In the genomic region with DNA sequence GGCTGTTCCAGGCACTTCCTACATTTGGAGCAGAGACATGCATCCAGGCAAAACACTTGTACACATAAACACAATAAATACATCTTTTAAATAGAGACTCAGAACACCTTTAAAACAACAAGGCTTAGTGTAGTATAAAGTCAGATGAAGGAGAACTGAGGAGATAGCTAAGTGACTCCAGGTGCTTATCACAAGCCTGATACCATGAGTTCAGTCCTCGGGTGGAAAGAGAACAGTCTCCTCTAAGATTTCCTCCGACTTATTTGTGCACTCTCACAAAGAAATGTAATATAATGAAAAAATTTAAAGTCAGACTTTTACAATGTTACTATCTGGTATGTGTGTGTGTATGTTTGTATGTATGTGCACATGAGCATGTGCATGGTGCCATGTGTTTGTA, we compare ENCODE assay signal across 30 mouse cellular contexts. TPM values are rescaled to one million over a fixed set of nuclear protein-coding genes. Genes with fewer than 3 reads are reported as not detected.
DNase-seq lines count a peak whose midpoint lies in the region; ATAC-seq and TF ChIP-seq lines count a peak whose summit lies in the region.
"Had no signal": no experiment of that assay in that cellular context is flagged by ENCODE, and none has a peak within 500 bp of the region (broad histone marks: within the 10 kb centered on the region; RNA-seq: fewer than 3 reads in every experiment).

No protein-coding gene starts in this region.

- no peak for TF ChIP-seq CTCF in MEL (IDR thresholded peaks at IDR 0.05 in 2 of 3, conservative IDR thresholded peaks at IDR 0.05 in 1 of 3; ENCODE audit: control insufficient read depth in 1 of 3, insufficient read depth in 1 of 3, low read depth in 2 of 3, low read length in 3 of 3, poor library complexity in 1 of 3, severe bottlenecking in 1 of 3)

- TF ChIP-seq POLR2A in MEL (IDR thresholded peaks at IDR 0.05; ENCODE audit: control insufficient read depth in 1 of 2, insufficient read depth in 1 of 2, low read depth in 1 of 2, low read length in 2 of 2, poor library complexity in 1 of 2), result no peak

- peak; percentile 57 for DNase-seq in MEL (ENCODE audit: low read depth, low spot score)
- DNase-seq in left cerebral cortex, adult 9 months (ENCODE audit: low spot score in 2 of 2), result no peak
- no peak for DNase-seq in embryo, embryonic 10 days (ENCODE audit: low spot score)
- DNase-seq in embryo, embryonic 11 days, result no peak
- DNase-seq: adrenal gland, adult 8-10 months; adrenal gland, postnatal 25 days; cerebellum, adult 11-12 months; cerebellum, adult 8-10 months; cerebellum, postnatal 10 days; cerebellum, postnatal 36 days; gastrocnemius, postnatal 10 days; gastrocnemius, postnatal 36 days; heart, adult 2 months; heart, postnatal 14 days; heart, postnatal 4 days had no signal

- H3K4me1 ChIP-seq in MEL (ENCODE audit: control insufficient read depth in 1 of 2, insufficient read depth in 2 of 2, low read length in 2 of 2), result peaks cover 23 to 58% of the 10 kb centered on the region in 2 experiments
- H3K4me1 ChIP-seq in liver, embryonic 15.5 days (replicated peaks), result peaks cover 74% of the 10 kb centered on the region
- H3K4me1 ChIP-seq: embryonic facial prominence, embryonic 12.5 days; embryonic facial prominence, embryonic 15.5 days; heart, embryonic 10.5 days had no signal

- H3K9ac ChIP-seq in MEL (ENCODE audit: control insufficient read depth, low read depth, low read length, poor library complexity, severe bottlenecking), result no peak overlapping the region
- H3K9ac ChIP-seq in liver, embryonic 15.5 days, result no peak overlapping the region
- H3K9ac ChIP-seq: embryonic facial prominence, embryonic 12.5 days; embryonic facial prominence, embryonic 15.5 days; forebrain, embryonic 13.5 days; heart, embryonic 13.5 days; hindbrain, embryonic 14.5 days had no signal

- no peak overlapping the region for H3K4me3 ChIP-seq in MEL (ENCODE audit: control insufficient read depth in 1 of 2, insufficient read depth in 1 of 2, low read depth in 2 of 2, low read length in 2 of 2)
- no peak overlapping the region for H3K4me3 ChIP-seq in liver, embryonic 15.5 days (replicated peaks)
- H3K4me3 ChIP-seq: embryonic facial prominence, embryonic 12.5 days; embryonic facial prominence, embryonic 15.5 days; erythroblast, embryonic 14.5 days; forebrain, embryonic 10.5 days; forebrain, embryonic 13.5 days; heart, adult 2 months; heart, embryonic 10.5 days; heart, embryonic 13.5 days had no signal

- H3K79me2 ChIP-seq in MEL (ENCODE audit: control insufficient read depth, insufficient read depth, low read length, poor library complexity), result peaks cover 2% of the 10 kb centered on the region; the same call in 1 of the 2 replicates

- H3K27ac ChIP-seq in MEL (ENCODE audit: control insufficient read depth, low read depth, low read length), result no peak overlapping the region
- H3K27ac ChIP-seq in liver, embryonic 15.5 days (replicated peaks), result peak overlapping the region; percentile 41; the same call in 1 of the 2 replicates
- H3K27ac ChIP-seq: embryonic facial prominence, embryonic 12.5 days; embryonic facial prominence, embryonic 15.5 days; forebrain, embryonic 10.5 days; forebrain, embryonic 13.5 days; heart, adult 2 months; heart, embryonic 10.5 days; heart, embryonic 13.5 days; hindbrain, embryonic 14.5 days; hindbrain, postnatal 0 days had no signal

- H3K27me3 ChIP-seq in MEL (ENCODE audit: control insufficient read depth in 1 of 2, insufficient read depth in 2 of 2, low read length in 2 of 2), result no peaks in the 10 kb centered on the region
- H3K27me3 ChIP-seq in liver, embryonic 15.5 days, result no peaks in the 10 kb centered on the region
- H3K27me3 ChIP-seq: embryonic facial prominence, embryonic 12.5 days; embryonic facial prominence, embryonic 15.5 days; forebrain, embryonic 13.5 days; heart, embryonic 13.5 days had no signal

- peak; percentile 67 for ATAC-seq in erythroblast, adult 5-6 weeks (replicated peaks; ENCODE audit: low FRiP score, poor library complexity, severe bottlenecking)
- ATAC-seq in liver, embryonic 15.5 days (ENCODE audit: insufficient read depth), result no peak
- ATAC-seq in megakaryocyte progenitor cell, adult 5-6 weeks (replicated peaks; ENCODE audit: poor library complexity), result peak; percentile 58
- ATAC-seq: activated CD4-positive, CD25-positive, alpha-beta regulatory T cell, adult 4 months; CD4-positive, CD25-positive, alpha-beta regulatory T cell, adult 4 months; forebrain, embryonic 13.5 days; forebrain, embryonic 16.5 days; hindbrain, postnatal 0 days had no signal

- TF ChIP-seq EP300 in MEL (IDR thresholded peaks at IDR 0.05; ENCODE audit: low read depth in 1 of 2, low read length in 2 of 2), result peak; percentile 72 to 76

- peaks cover 0 to 51% of the 10 kb centered on the region in 2 experiments; a peak in 2 of 4 replicates for H3K36me3 ChIP-seq in MEL (ENCODE audit: control insufficient read depth in 1 of 2, insufficient read depth in 2 of 2, low read length in 2 of 2)
- no peaks in the 10 kb centered on the region for H3K36me3 ChIP-seq in liver, embryonic 15.5 days (replicated peaks)
- H3K36me3 ChIP-seq: embryonic facial prominence, embryonic 12.5 days; embryonic facial prominence, embryonic 15.5 days; forebrain, embryonic 10.5 days; heart, embryonic 10.5 days had no signal

- no peak overlapping the region for H3K4me2 ChIP-seq in liver, embryonic 15.5 days
- H3K4me2 ChIP-seq: embryonic facial prominence, embryonic 12.5 days; embryonic facial prominence, embryonic 15.5 days; forebrain, embryonic 13.5 days; heart, embryonic 13.5 days; hindbrain, embryonic 14.5 days had no signal

- TF ChIP-seq RAD21 in MEL (IDR thresholded peaks at IDR 0.05; ENCODE audit: low read depth, low read length), result no peak

- no peaks in the 10 kb centered on the region for H3K9me3 ChIP-seq in MEL (replicated peaks; ENCODE audit: insufficient read depth, low read length)
- H3K9me3 ChIP-seq in liver, embryonic 15.5 days (replicated peaks), result no peaks in the 10 kb centered on the region
- H3K9me3 ChIP-seq: embryonic facial prominence, embryonic 12.5 days; embryonic facial prominence, embryonic 15.5 days; forebrain, embryonic 10.5 days; forebrain, embryonic 13.5 days; heart, embryonic 10.5 days; heart, embryonic 13.5 days had no signal

- 27% methylated on average over 2 of the region's 2 CpGs for WGBS in liver, embryonic 15.5 days (ENCODE audit: insufficient replicate concordance)

TF ChIP-seq in MEL, 35 proteins besides CTCF, POLR2A, EP300 and RAD21 (continues in another document):
- no peak for TF ChIP-seq ZC3H11A (IDR thresholded peaks at IDR 0.05; ENCODE audit: low read depth, low read length)
- TF ChIP-seq MYB (IDR thresholded peaks at IDR 0.05; ENCODE audit: low read depth, low read length), result no peak
- TF ChIP-seq TAL1 (IDR thresholded peaks at IDR 0.05; ENCODE audit: low read length), result peak; percentile 65
- no peak for TF ChIP-seq JUND (IDR thresholded peaks at IDR 0.05; ENCODE audit: low read depth, low read length)
- TF ChIP-seq TCF12 (IDR thresholded peaks at IDR 0.05; ENCODE audit: low read depth, low read length), result peak; percentile 77
- TF ChIP-seq ELF1 (IDR thresholded peaks at IDR 0.05; ENCODE audit: low read depth, low read length), result no peak
- no peak for TF ChIP-seq POLR2AphosphoS2 (IDR thresholded peaks at IDR 0.05; ENCODE audit: low read length)
- no peak for TF ChIP-seq UBTF (IDR thresholded peaks at IDR 0.05; ENCODE audit: borderline replicate concordance, insufficient read depth, low read depth, low read length)
- no peak for TF ChIP-seq USF1 (IDR thresholded peaks at IDR 0.05; ENCODE audit: low read depth, low read length)
- peak; percentile 83 for TF ChIP-seq GATA1 (IDR thresholded peaks at IDR 0.05; ENCODE audit: low read depth, low read length)
- TF ChIP-seq CHD1 (IDR thresholded peaks at IDR 0.05; ENCODE audit: low read depth, low read length), result no peak
- TF ChIP-seq MAX (IDR thresholded peaks at IDR 0.05; ENCODE audit: low read length), result peak; percentile 34; the same call in 1 of the 2 replicates
- TF ChIP-seq POLR2AphosphoS5 (IDR thresholded peaks at IDR 0.05; ENCODE audit: borderline replicate concordance, low read depth, low read length), result no peak
- TF ChIP-seq ETS1 (IDR thresholded peaks at IDR 0.05; ENCODE audit: low read depth, low read length), result peak; percentile 45; the same call in 1 of the 2 replicates
- no peak for TF ChIP-seq GABPA (IDR thresholded peaks at IDR 0.05; ENCODE audit: low read depth, low read length)
- no peak for TF ChIP-seq SMC3 (IDR thresholded peaks at IDR 0.05; ENCODE audit: low read depth, low read length)

RNA-seq across cellular contexts. Expression of gene Crebrf, which starts 6.4 kb away (rescaled TPM):
- 2.9 and 3.8 TPM in 2 replicates for total RNA-seq in MEL (2012; rRNA removed)
- 1 to 10 TPM in 1 of 2 experiments, not detected in 1; 1.3 TPM for polyA plus RNA-seq in MEL (2012; ENCODE audit: insufficient read depth in 1 of 2, insufficient read length in 2 of 2, low read depth in 1 of 2, low replicate concordance in 2 of 2, missing spikeins in 1 of 2)
- total RNA-seq in erythroblast, adult 5-6 weeks (2015; ENCODE audit: low replicate concordance), result 25.9 and 33.4 TPM in 2 replicates
- 65.0 and 158 TPM in 2 replicates for total RNA-seq in erythroblast, adult 5-6 weeks (2017; ENCODE audit: low replicate concordance)
- 4.2 and 4.7 TPM in 2 replicates for polyA plus RNA-seq in liver, embryonic 15.5 days (2015; fragmentation: Nextera tagmentation; extraction: Ambion mirVana)
- total RNA-seq in megakaryocyte progenitor cell, adult 5-6 weeks (2015), result 7.0 and 13.5 TPM in 2 replicates
- 11.1 and 18.0 TPM in 2 replicates for total RNA-seq in megakaryocyte progenitor cell, adult 5-6 weeks (2017)

RNA-seq across cellular contexts. Expression of gene Atp6v0e, which starts 58.8 kb away (rescaled TPM):
- total RNA-seq in MEL (2012; rRNA removed), result 163 and 173 TPM in 2 replicates
- polyA plus RNA-seq in MEL (2012; ENCODE audit: insufficient read depth in 1 of 2, insufficient read length in 2 of 2, low read depth in 1 of 2, low replicate concordance in 2 of 2, missing spikeins in 1 of 2), result 100 to 1,000 TPM in 1 of 2 experiments, not detected in 1; 200 TPM
- total RNA-seq in erythroblast, adult 5-6 weeks (2015; ENCODE audit: low replicate concordance), result 119 and 130 TPM in 2 replicates
- 100 and 176 TPM in 2 replicates for total RNA-seq in erythroblast, adult 5-6 weeks (2017; ENCODE audit: low replicate concordance)
- polyA plus RNA-seq in liver, embryonic 15.5 days (2015; fragmentation: Nextera tagmentation; extraction: Ambion mirVana), result 141 and 154 TPM in 2 replicates
- 233 and 245 TPM in 2 replicates for total RNA-seq in megakaryocyte progenitor cell, adult 5-6 weeks (2015)
- 309 and 383 TPM in 2 replicates for total RNA-seq in megakaryocyte progenitor cell, adult 5-6 weeks (2017)

RNA-seq across cellular contexts. Expression of gene Bnip1, which starts 59.1 kb away (rescaled TPM):
- 34.8 and 44.1 TPM in 2 replicates for total RNA-seq in MEL (2012; rRNA removed)
- 10 to 100 TPM in 1 of 2 experiments, not detected in 1; 44.2 TPM for polyA plus RNA-seq in MEL (2012; ENCODE audit: insufficient read depth in 1 of 2, insufficient read length in 2 of 2, low read depth in 1 of 2, low replicate concordance in 2 of 2, missing spikeins in 1 of 2)
- 1.2 and 7.1 TPM in 2 replicates for total RNA-seq in erythroblast, adult 5-6 weeks (2015; ENCODE audit: low replicate concordance)
- 6.4 and 8.3 TPM in 2 replicates for total RNA-seq in erythroblast, adult 5-6 weeks (2017; ENCODE audit: low replicate concordance)
- polyA plus RNA-seq in liver, embryonic 15.5 days (2015; fragmentation: Nextera tagmentation; extraction: Ambion mirVana), result 21.0 and 22.8 TPM in 2 replicates
- total RNA-seq in megakaryocyte progenitor cell, adult 5-6 weeks (2015), result 38.2 and 42.5 TPM in 2 replicates
- 47.6 and 48.6 TPM in 2 replicates for total RNA-seq in megakaryocyte progenitor cell, adult 5-6 weeks (2017)
